Mouse (Mus musculus): Measurements from ENCODE around the gene Phc1. TPM values are rescaled to one million over a fixed set of nuclear protein-coding genes. Genes with fewer than 3 reads are reported as not detected.

Phc1 gene
- polyA plus RNA-seq, 1 experiment from 2014 or later = 26.8 TPM

DNA sequence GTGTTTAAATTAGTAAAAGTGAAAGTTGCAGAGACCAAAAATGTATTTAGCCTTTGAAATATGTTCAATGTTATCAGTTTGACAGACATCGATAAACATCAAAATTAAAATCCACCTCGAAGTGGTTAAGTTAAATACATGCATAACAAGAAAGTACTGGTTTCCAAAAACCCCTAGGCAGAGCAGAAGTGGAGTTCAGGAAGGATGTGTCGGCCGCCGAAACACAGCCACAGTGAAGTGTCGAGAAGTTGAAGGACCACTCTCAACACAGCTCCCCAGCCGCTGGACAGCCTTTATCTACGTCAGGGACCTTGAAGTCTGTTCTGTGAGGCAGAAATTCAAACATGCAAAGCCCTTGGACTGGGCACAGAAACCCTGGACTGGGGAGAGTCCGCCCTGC, 36.8 kb downstream of the Phc1 start:
- no peak overlapping the region for H3K4me3 ChIP-seq (ENCODE audit: low read depth, low read length)

DNA sequence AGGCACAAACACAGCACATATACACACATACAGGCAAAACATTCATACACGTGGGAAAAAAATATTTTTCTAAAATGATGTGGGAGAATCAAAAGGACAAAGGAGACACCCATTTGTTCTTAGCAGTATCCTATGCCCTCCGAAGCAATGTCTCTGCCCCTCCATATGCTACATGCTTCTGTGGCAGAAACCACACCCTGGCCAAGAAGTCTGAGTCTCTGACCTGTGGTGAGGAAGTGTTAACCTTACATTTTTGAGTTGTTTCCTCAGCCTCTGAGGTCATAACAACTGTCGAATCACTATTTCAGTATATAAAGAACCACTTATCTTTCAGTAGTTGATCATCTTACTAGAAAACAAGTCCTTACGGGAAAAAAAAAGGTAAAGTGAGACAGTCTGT, 37.7 kb downstream of the Phc1 start:
- no peaks in the 10 kb centered on the region for H3K27me3 ChIP-seq (ENCODE audit: insufficient read depth, low read length)
- no peaks in the 10 kb centered on the region for H3K4me1 ChIP-seq (ENCODE audit: insufficient read depth)
- no peaks in the 10 kb centered on the region for H3K36me3 ChIP-seq (ENCODE audit: insufficient read depth)
- H3K4me3 ChIP-seq (ENCODE audit: low read depth, low read length) = no peak overlapping the region
- ATAC-seq (ENCODE audit: insufficient read depth) = no peak
- H3K9me3 ChIP-seq (ENCODE audit: low read depth, low read length) = no peaks in the 10 kb centered on the region
- no peak overlapping the region for H3K27ac ChIP-seq (ENCODE audit: low read depth)
- no peak for DNase-seq
- 67% methylated on average over 4 of the region's 4 CpGs for WGBS
- H3K4me2 ChIP-seq = no peak overlapping the region
- H3K9ac ChIP-seq = no peak overlapping the region
- TF ChIP-seq CTCF (IDR thresholded peaks at IDR 0.05; ENCODE audit: low read depth) = no peak

More for the DNA sequence above, 36.8 kb downstream of the Phc1 start:
- no peaks in the 10 kb centered on the region for H3K9me3 ChIP-seq (ENCODE audit: low read depth, low read length)
- H3K9ac ChIP-seq = no peak overlapping the region
- WGBS = 54% methylated on average over 9 of the region's 9 CpGs
- no peak for TF ChIP-seq CTCF (IDR thresholded peaks at IDR 0.05; ENCODE audit: low read depth)
- no peaks in the 10 kb centered on the region for H3K27me3 ChIP-seq (ENCODE audit: insufficient read depth, low read length)
- DNase-seq (no peak), ATAC-seq (ENCODE audit: insufficient read depth) (no peak)
- no peaks in the 10 kb centered on the region for H3K4me1 ChIP-seq (ENCODE audit: insufficient read depth)
- H3K27ac ChIP-seq (ENCODE audit: low read depth) = no peak overlapping the region
- no peaks in the 10 kb centered on the region for H3K36me3 ChIP-seq (ENCODE audit: insufficient read depth)
- no peak overlapping the region for H3K4me2 ChIP-seq

DNA sequence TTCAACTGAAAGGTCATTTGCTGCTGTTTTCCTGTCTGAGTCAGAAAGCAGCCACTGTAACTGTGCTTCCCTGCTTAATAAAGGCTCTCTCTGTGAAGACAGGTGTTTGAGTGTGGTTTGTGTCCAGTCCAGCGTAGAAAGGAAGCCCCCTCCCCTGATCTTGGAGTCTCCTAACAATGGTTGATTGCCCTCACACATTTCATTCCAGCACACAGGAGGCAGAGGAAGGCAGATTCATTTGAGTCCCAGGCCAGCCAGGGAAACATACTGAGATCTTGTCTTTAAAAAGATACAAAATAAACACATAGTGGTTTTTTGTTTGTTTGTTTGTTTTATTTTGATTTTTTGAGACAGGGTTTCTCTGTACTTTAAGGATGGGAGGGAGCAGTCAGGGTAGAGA, 38.2 kb downstream of the Phc1 start:
- Histone ChIP-seq H3K4me1 (ENCODE audit: insufficient read depth) (no peaks in the 10 kb centered on the region), H3K4me3 (ENCODE audit: low read depth, low read length) (no peak overlapping the region), H3K36me3 (ENCODE audit: insufficient read depth) (no peaks in the 10 kb centered on the region), H3K27ac (ENCODE audit: low read depth) (no peak overlapping the region), H3K27me3 (ENCODE audit: insufficient read depth, low read length) (no peaks in the 10 kb centered on the region), H3K9ac (no peak overlapping the region), H3K9me3 (ENCODE audit: low read depth, low read length) (no peaks in the 10 kb centered on the region), H3K4me2 (no peak overlapping the region)
- DNase-seq = no peak
- TF ChIP-seq CTCF (IDR thresholded peaks at IDR 0.05; ENCODE audit: low read depth) = no peak
- no peak for ATAC-seq (ENCODE audit: insufficient read depth)
- 41% methylated on average over 1 of the region's 1 CpGs for WGBS

DNA sequence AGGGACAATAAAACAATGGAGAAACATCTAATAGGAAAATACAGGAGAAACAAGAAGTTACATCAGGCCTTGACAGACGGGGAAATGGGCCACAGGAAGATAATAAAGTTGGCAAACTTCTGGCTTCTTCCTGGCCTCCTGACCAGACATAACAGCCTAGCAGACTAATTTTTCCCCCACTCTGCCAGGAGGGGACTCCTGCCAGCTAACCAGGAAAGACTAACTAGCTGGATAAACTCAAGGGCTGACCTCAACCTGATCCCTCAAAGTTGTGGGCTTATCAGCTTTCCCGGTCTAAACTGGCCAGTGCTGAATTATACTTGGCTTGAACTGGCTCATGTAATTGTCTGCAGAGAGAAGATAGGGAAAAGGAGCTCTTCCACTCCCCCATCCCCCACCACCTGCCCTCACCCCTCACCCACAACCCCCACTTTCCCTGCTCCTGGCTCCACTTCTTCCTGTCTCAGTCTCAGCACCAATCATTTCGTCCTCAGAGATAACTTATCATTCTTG, 40.7 kb downstream of the Phc1 start:
- H3K27ac ChIP-seq (ENCODE audit: low read depth) = no peak overlapping the region
- no peaks in the 10 kb centered on the region for H3K27me3 ChIP-seq (ENCODE audit: insufficient read depth, low read length)
- H3K9ac ChIP-seq = no peak overlapping the region
- no peaks in the 10 kb centered on the region for H3K4me1 ChIP-seq (ENCODE audit: insufficient read depth)
- WGBS = 27% methylated on average over 3 of the region's 3 CpGs
- no peaks in the 10 kb centered on the region for H3K9me3 ChIP-seq (ENCODE audit: low read depth, low read length)
- no peak for ATAC-seq (ENCODE audit: insufficient read depth)
- DNase-seq = no peak
- H3K4me2 ChIP-seq = no peak overlapping the region
- H3K36me3 ChIP-seq (ENCODE audit: insufficient read depth) = no peaks in the 10 kb centered on the region
- no peak for TF ChIP-seq CTCF (IDR thresholded peaks at IDR 0.05; ENCODE audit: low read depth)
- no peak overlapping the region for H3K4me3 ChIP-seq (ENCODE audit: low read depth, low read length)

DNA sequence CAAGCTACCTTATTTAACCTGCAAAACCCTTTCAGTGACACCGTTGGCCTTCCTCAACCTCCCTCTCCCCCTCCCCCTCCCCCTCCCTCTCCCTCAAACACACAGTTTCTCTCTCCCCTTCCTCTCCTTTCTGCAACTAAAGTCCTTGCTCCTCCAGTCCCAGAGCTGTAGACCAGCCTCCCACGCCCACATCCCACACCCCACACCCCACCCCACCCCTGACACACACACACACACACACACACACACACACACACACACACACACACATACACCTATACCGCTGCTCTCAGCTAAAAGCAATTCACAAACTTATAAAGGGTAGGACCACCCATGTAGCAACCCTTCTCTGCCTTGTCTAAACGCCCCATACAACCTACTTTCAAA, 42.1 kb downstream of the Phc1 start:
- H3K27me3 ChIP-seq (ENCODE audit: insufficient read depth, low read length) = no peaks in the 10 kb centered on the region
- TF ChIP-seq CTCF (IDR thresholded peaks at IDR 0.05; ENCODE audit: low read depth) = no peak
- no peak overlapping the region for H3K9ac ChIP-seq
- DNase-seq = no peak
- no peaks in the 10 kb centered on the region for H3K9me3 ChIP-seq (ENCODE audit: low read depth, low read length)
- no peaks in the 10 kb centered on the region for H3K4me1 ChIP-seq (ENCODE audit: insufficient read depth)
- 43% methylated on average over 4 of the region's 4 CpGs for WGBS
- H3K4me3 ChIP-seq (ENCODE audit: low read depth, low read length) = no peak overlapping the region; the same call in 1 of the 2 replicates
- H3K4me2 ChIP-seq = peak overlapping the region; percentile 67; the same call in 1 of the 2 replicates
- no peaks in the 10 kb centered on the region for H3K36me3 ChIP-seq (ENCODE audit: insufficient read depth)
- H3K27ac ChIP-seq (ENCODE audit: low read depth) = no peak overlapping the region
- peak; percentile 21; the same call in 1 of the 2 replicates for ATAC-seq (ENCODE audit: insufficient read depth)

DNA sequence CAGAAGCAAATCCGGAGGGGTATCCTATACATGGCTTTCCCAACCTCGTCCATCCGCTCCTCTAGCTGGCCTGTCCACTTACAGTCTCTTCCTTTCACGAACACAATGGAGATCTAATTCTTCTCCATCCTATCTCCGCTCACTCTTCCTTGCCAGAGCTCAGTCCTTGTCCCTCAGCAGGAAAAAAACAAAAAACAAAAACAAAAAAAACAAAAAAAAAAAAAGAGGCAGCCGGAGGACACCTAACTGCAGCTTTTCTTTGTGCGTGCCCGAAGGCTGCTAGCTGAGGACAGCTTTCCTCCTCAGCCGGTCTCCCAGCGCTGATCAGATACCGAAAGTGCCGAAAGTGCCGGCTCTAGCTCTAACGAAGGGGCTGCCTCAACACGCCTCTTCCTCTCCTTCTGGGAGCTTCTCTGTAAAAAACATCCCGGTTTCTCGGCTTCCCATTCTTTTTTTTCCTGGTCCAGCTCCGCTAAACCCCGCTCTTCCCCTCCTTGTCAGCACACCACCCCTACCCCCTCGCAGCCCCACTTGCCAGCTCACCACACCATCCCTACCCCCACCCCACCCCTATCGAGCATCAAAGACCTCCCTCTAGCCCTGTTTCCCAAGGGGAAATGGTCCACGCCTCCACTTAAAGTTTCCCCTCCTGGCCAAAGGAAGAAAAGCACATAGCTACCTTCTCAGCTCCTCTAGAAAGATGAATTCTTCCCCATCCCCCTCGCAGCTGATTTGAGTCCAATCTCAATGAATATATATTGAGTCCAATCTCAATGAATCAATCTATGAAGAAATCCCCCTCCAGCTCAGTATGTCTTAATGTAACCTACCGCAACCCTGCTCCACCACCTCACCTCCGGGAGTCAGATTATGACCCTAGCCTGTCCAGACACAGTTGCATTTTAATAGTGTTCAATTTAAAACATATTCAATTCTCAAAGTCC, 42.8 kb downstream of the Phc1 start:
- 6% methylated on average over 25 of the region's 25 CpGs for WGBS
- no peak overlapping the region; the same call in 1 of the 2 replicates for H3K27ac ChIP-seq (ENCODE audit: low read depth)
- H3K4me2 ChIP-seq = peak overlapping the region; percentile 67
- DNase-seq (peak; percentile 62), ATAC-seq (ENCODE audit: insufficient read depth) (peak; percentile 81)
- peak; percentile 16; the same call in 1 of the 2 replicates for TF ChIP-seq CTCF (IDR thresholded peaks at IDR 0.05; ENCODE audit: low read depth)
- H3K9ac ChIP-seq = peak overlapping the region; percentile 52
- H3K4me1 ChIP-seq (ENCODE audit: insufficient read depth) = no peaks in the 10 kb centered on the region
- no peaks in the 10 kb centered on the region for H3K36me3 ChIP-seq (ENCODE audit: insufficient read depth)
- H3K9me3 ChIP-seq (ENCODE audit: low read depth, low read length) = no peaks in the 10 kb centered on the region
- no peaks in the 10 kb centered on the region for H3K27me3 ChIP-seq (ENCODE audit: insufficient read depth, low read length)
- peak overlapping the region; percentile 43 for H3K4me3 ChIP-seq (ENCODE audit: low read depth, low read length)

DNA sequence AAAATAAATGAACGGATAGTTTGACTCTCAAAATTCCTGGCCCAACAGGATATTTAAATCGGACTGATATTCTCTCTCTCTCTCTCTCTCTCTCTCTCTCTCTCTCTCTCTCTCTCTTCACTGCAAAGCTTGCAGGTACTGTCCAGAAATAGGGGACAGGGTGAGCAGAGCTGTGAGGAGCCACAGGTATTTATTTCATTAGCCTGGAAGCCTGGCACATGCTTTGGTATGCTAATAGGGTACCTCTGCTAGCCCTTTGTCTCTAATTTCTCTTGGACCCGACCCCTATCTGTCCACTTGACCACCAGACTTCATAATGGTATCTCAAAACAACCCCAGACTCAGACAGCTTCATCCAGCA, 43.5 kb downstream of the Phc1 start:
- no peak for TF ChIP-seq CTCF (IDR thresholded peaks at IDR 0.05; ENCODE audit: low read depth)
- 19% methylated on average over 3 of the region's 3 CpGs for WGBS
- Histone ChIP-seq H3K36me3 (ENCODE audit: insufficient read depth) (no peaks in the 10 kb centered on the region), H3K9me3 (ENCODE audit: low read depth, low read length) (no peaks in the 10 kb centered on the region), H3K27me3 (ENCODE audit: insufficient read depth, low read length) (no peaks in the 10 kb centered on the region), H3K4me1 (ENCODE audit: insufficient read depth) (no peaks in the 10 kb centered on the region), H3K9ac (peak overlapping the region; percentile 52), H3K4me3 (ENCODE audit: low read depth, low read length) (peak overlapping the region; percentile 43), H3K4me2 (peak overlapping the region; percentile 67), H3K27ac (ENCODE audit: low read depth) (no peak overlapping the region)
- DNase-seq (no peak), ATAC-seq (ENCODE audit: insufficient read depth) (no peak)
